Comparison of ENCODE assay signal across 21 mouse cellular contexts in genomic region chr3:25657074-25657473, GRCm38 (mm10).
DNase-seq lines count a peak whose midpoint lies in the region; ATAC-seq and TF ChIP-seq lines count a peak whose summit lies in the region.
"Had no signal": no experiment of that assay in that cellular context is flagged by ENCODE, and none has a peak within 500 bp of the region (broad histone marks: within the 10 kb centered on the region; RNA-seq: fewer than 3 reads in every experiment).

No protein-coding gene starts in this region.

- TF ChIP-seq CTCF in midbrain, postnatal 0 days (IDR thresholded peaks at IDR 0.05), result no peak
- no peak for TF ChIP-seq CTCF in forebrain, postnatal 0 days (IDR thresholded peaks at IDR 0.05; ENCODE audit: low read depth)

- no peaks in the 10 kb centered on the region for H3K27me3 ChIP-seq in forebrain, embryonic 13.5 days
- H3K27me3 ChIP-seq in forebrain, embryonic 10.5 days (ENCODE audit: poor library complexity, severe bottlenecking), result no peaks in the 10 kb centered on the region
- H3K27me3 ChIP-seq in midbrain, postnatal 0 days (ENCODE audit: insufficient read depth, low read length), result no peaks in the 10 kb centered on the region
- no peaks in the 10 kb centered on the region for H3K27me3 ChIP-seq in midbrain, embryonic 11.5 days (ENCODE audit: control insufficient read depth, insufficient read depth, low read length)
- no peaks in the 10 kb centered on the region for H3K27me3 ChIP-seq in forebrain, postnatal 0 days (ENCODE audit: insufficient read depth, low read length)
- no peaks in the 10 kb centered on the region for H3K27me3 ChIP-seq in neural tube, embryonic 15.5 days (replicated peaks)
- H3K27me3 ChIP-seq: neural tube, embryonic 12.5 days had no signal

- no peak for DNase-seq in forebrain, embryonic 10.5 days (ENCODE audit: extremely low spot score, low spot score)
- DNase-seq in midbrain, postnatal 0 days (ENCODE audit: low spot score), result peak; percentile 58
- no peak for DNase-seq in midbrain, embryonic 11.5 days (ENCODE audit: low spot score, missing footprints)
- peak; percentile 48 for DNase-seq in forebrain, postnatal 0 days
- no peak for DNase-seq in kidney, adult 9 months
- DNase-seq in kidney, postnatal 25 days, result no peak
- DNase-seq: gastrocnemius, postnatal 14 days; heart, postnatal 4 days; kidney, adult 18-20 months; liver, postnatal 0 days; midbrain, embryonic 14.5 days; retina, postnatal 1 day; spleen, adult 18-20 months; thymus, postnatal 36 days had no signal

- no peaks in the 10 kb centered on the region for H3K4me1 ChIP-seq in forebrain, embryonic 13.5 days
- H3K4me1 ChIP-seq in forebrain, embryonic 10.5 days, result no peaks in the 10 kb centered on the region
- no peaks in the 10 kb centered on the region for H3K4me1 ChIP-seq in midbrain, postnatal 0 days (ENCODE audit: insufficient read depth, low read length)
- H3K4me1 ChIP-seq in midbrain, embryonic 11.5 days (ENCODE audit: control insufficient read depth, insufficient read depth, low read length), result no peaks in the 10 kb centered on the region
- no peaks in the 10 kb centered on the region for H3K4me1 ChIP-seq in forebrain, postnatal 0 days (ENCODE audit: insufficient read depth)
- H3K4me1 ChIP-seq in neural tube, embryonic 15.5 days, result no peaks in the 10 kb centered on the region
- H3K4me1 ChIP-seq: neural tube, embryonic 12.5 days had no signal

- no peak overlapping the region for H3K4me3 ChIP-seq in forebrain, embryonic 13.5 days
- H3K4me3 ChIP-seq in forebrain, embryonic 10.5 days, result no peak overlapping the region
- H3K4me3 ChIP-seq in midbrain, postnatal 0 days (ENCODE audit: low read depth, low read length), result no peak overlapping the region
- H3K4me3 ChIP-seq in midbrain, embryonic 11.5 days (ENCODE audit: low read depth, low read length), result no peak overlapping the region
- H3K4me3 ChIP-seq in forebrain, postnatal 0 days (ENCODE audit: low read depth, low read length), result no peak overlapping the region
- no peak overlapping the region for H3K4me3 ChIP-seq in neural tube, embryonic 15.5 days (replicated peaks)
- H3K4me3 ChIP-seq: left cerebral cortex, adult 2 months; neural tube, embryonic 12.5 days had no signal

- H3K9ac ChIP-seq in forebrain, embryonic 13.5 days, result no peak overlapping the region
- H3K9ac ChIP-seq in midbrain, postnatal 0 days (replicated peaks; ENCODE audit: low read length, poor library complexity, severe bottlenecking), result no peak overlapping the region
- H3K9ac ChIP-seq in midbrain, embryonic 11.5 days (ENCODE audit: low read length), result no peak overlapping the region
- no peak overlapping the region for H3K9ac ChIP-seq in forebrain, postnatal 0 days
- H3K9ac ChIP-seq in neural tube, embryonic 15.5 days (replicated peaks), result no peak overlapping the region
- H3K9ac ChIP-seq: liver, postnatal 0 days; neural tube, embryonic 12.5 days had no signal

- no peaks in the 10 kb centered on the region for H3K9me3 ChIP-seq in forebrain, embryonic 13.5 days (replicated peaks)
- H3K9me3 ChIP-seq in forebrain, embryonic 10.5 days, result no peaks in the 10 kb centered on the region
- no peaks in the 10 kb centered on the region for H3K9me3 ChIP-seq in midbrain, postnatal 0 days (ENCODE audit: low read length)
- H3K9me3 ChIP-seq in midbrain, embryonic 11.5 days (ENCODE audit: control insufficient read depth, low read length), result no peaks in the 10 kb centered on the region
- H3K9me3 ChIP-seq in forebrain, postnatal 0 days (ENCODE audit: low read length), result no peaks in the 10 kb centered on the region
- H3K9me3 ChIP-seq in neural tube, embryonic 15.5 days (replicated peaks), result no peaks in the 10 kb centered on the region
- H3K9me3 ChIP-seq: neural tube, embryonic 12.5 days had no signal

- WGBS in forebrain, embryonic 13.5 days, result 82% methylated on average over 11 of the region's 11 CpGs
- 91% methylated on average over 11 of the region's 11 CpGs for WGBS in forebrain, embryonic 10.5 days
- WGBS in midbrain, postnatal 0 days, result 80% methylated on average over 11 of the region's 11 CpGs
- WGBS in midbrain, embryonic 11.5 days, result 94% methylated on average over 11 of the region's 11 CpGs
- 63% methylated on average over 11 of the region's 11 CpGs for WGBS in forebrain, postnatal 0 days
- 68% methylated on average over 11 of the region's 11 CpGs for WGBS in neural tube, embryonic 15.5 days

- ATAC-seq in forebrain, embryonic 13.5 days, result peak; percentile 70
- ATAC-seq in midbrain, postnatal 0 days (ENCODE audit: low FRiP score), result no peak
- ATAC-seq in midbrain, embryonic 11.5 days (ENCODE audit: low FRiP score), result no peak
- peak; percentile 59; the same call in 1 of the 2 replicates for ATAC-seq in forebrain, postnatal 0 days
- peak; percentile 38; the same call in 1 of the 2 replicates for ATAC-seq in neural tube, embryonic 15.5 days (ENCODE audit: low FRiP score)
- ATAC-seq: liver, postnatal 0 days; Patski had no signal

- H3K36me3 ChIP-seq in forebrain, embryonic 13.5 days (ENCODE audit: poor library complexity, severe bottlenecking), result no peaks in the 10 kb centered on the region
- H3K36me3 ChIP-seq in forebrain, embryonic 10.5 days (replicated peaks), result no peaks in the 10 kb centered on the region
- H3K36me3 ChIP-seq in midbrain, postnatal 0 days (ENCODE audit: insufficient read depth, low read length), result no peaks in the 10 kb centered on the region
- H3K36me3 ChIP-seq in midbrain, embryonic 11.5 days (ENCODE audit: control insufficient read depth, insufficient read depth, low read length), result no peaks in the 10 kb centered on the region
- H3K36me3 ChIP-seq in forebrain, postnatal 0 days (ENCODE audit: insufficient read depth), result no peaks in the 10 kb centered on the region
- H3K36me3 ChIP-seq in neural tube, embryonic 15.5 days, result no peaks in the 10 kb centered on the region
- H3K36me3 ChIP-seq: neural tube, embryonic 12.5 days had no signal

- H3K4me2 ChIP-seq in forebrain, embryonic 13.5 days, result no peak overlapping the region
- no peak overlapping the region for H3K4me2 ChIP-seq in midbrain, postnatal 0 days (ENCODE audit: low read depth, low read length, poor library complexity, severe bottlenecking)
- H3K4me2 ChIP-seq in midbrain, embryonic 11.5 days, result no peak overlapping the region
- no peak overlapping the region for H3K4me2 ChIP-seq in forebrain, postnatal 0 days (ENCODE audit: low read depth)
- no peak overlapping the region for H3K4me2 ChIP-seq in neural tube, embryonic 15.5 days
- H3K4me2 ChIP-seq: heart, embryonic 11.5 days; neural tube, embryonic 12.5 days had no signal

- H3K27ac ChIP-seq in forebrain, embryonic 13.5 days, result no peak overlapping the region
- H3K27ac ChIP-seq in forebrain, embryonic 10.5 days, result no peak overlapping the region
- no peak overlapping the region for H3K27ac ChIP-seq in midbrain, postnatal 0 days (ENCODE audit: low read depth, low read length)
- H3K27ac ChIP-seq in midbrain, embryonic 11.5 days (ENCODE audit: low read depth, low read length), result no peak overlapping the region
- no peak overlapping the region for H3K27ac ChIP-seq in forebrain, postnatal 0 days (ENCODE audit: low read depth, low read length)
- no peak overlapping the region for H3K27ac ChIP-seq in neural tube, embryonic 15.5 days (replicated peaks)
- H3K27ac ChIP-seq: left cerebral cortex, adult 2 months; macrophage; neural tube, embryonic 12.5 days had no signal

Comparison
In these comparisons a context has a peak if more than half of its experiments do, and no peak if none do; other contexts are left out.
1. DNase-seq: peak in midbrain, postnatal 0 days (single experiment) and forebrain, postnatal 0 days (single experiment); none in forebrain, embryonic 10.5 days (single experiment), midbrain, embryonic 11.5 days (single experiment), kidney, adult 9 months (single experiment) and kidney, postnatal 25 days (0 of 2).
2. ATAC-seq: peak in forebrain, embryonic 13.5 days (single experiment), forebrain, postnatal 0 days (single experiment) and neural tube, embryonic 15.5 days (single experiment); none in midbrain, postnatal 0 days (single experiment) and midbrain, embryonic 11.5 days (single experiment).